Mouse (Mus musculus) liver, postnatal 0 days (tissue): Measurements from ENCODE around the gene Med12l. TPM values are rescaled to one million over a fixed set of nuclear protein-coding genes. Genes with fewer than 3 reads are reported as not detected.
A peak's percentile ranks its signal among the peaks of the same experiment; 100 is the strongest.

ENCODE experiments used
- ATAC-seq: fragments of 200-750 bp; cut with Nextera tagmentation; 2 replicates; pipeline ENCODE4 v1.8.0; 2017; ENCODE audit warnings: mild to moderate bottlenecking, moderate library complexity
- DNase-seq: peaks from one replicate; pipeline ENCODE4 v3.0.0-alpha.2; 2016
- H3K27ac ChIP-seq: fragments of 300-500 bp; sonication (generic); 2 replicates; pipeline ENCODE4 v1.5.1; 2014; ENCODE audit warnings: antibody characterized with exemption, moderate library complexity, mild to moderate bottlenecking, low read depth
- H3K27me3 ChIP-seq: fragments of 300-500 bp; sonication (generic); 2 replicates; pipeline ENCODE4 v1.6.1; 2014; ENCODE audit warnings: low read length, control low read depth, mixed read lengths; ENCODE audit not compliant: insufficient read depth
- H3K36me3 ChIP-seq: fragments of 300-500 bp; sonication (generic); replicated peaks from 2 replicates; pipeline ENCODE4 v1.6.1; 2014; ENCODE audit warnings: mild to moderate bottlenecking, control low read depth, low read length, moderate library complexity, mixed read lengths; ENCODE audit not compliant: insufficient read depth
- H3K4me1 ChIP-seq: fragments of 300-500 bp; sonication (generic); 2 replicates; pipeline ENCODE4 v1.6.1; 2014; ENCODE audit warnings: antibody characterized with exemption, mild to moderate bottlenecking, control low read depth; ENCODE audit not compliant: insufficient read depth
- H3K4me2 ChIP-seq: fragments of 300-500 bp; sonication (generic); 2 replicates; pipeline ENCODE4 v1.6.1; 2014; ENCODE audit warnings: low read depth, mild to moderate bottlenecking, low read length, moderate library complexity, mixed read lengths
- H3K4me3 ChIP-seq: fragments of 300-500 bp; sonication (generic); 2 replicates; pipeline ENCODE4 v1.5.1; 2014; ENCODE audit warnings: low read depth, low read length
- H3K9ac ChIP-seq: fragments of 300-500 bp; sonication (generic); replicated peaks from 2 replicates; pipeline ENCODE4 v1.6.1; 2014; ENCODE audit warnings: mild to moderate bottlenecking, moderate library complexity
- H3K9me3 ChIP-seq: fragments of 300-500 bp; sonication (generic); 2 replicates; pipeline ENCODE4 v1.6.1; 2016; ENCODE audit warnings: mild to moderate bottlenecking, control low read depth, low read length, mixed read lengths
- CTCF ChIP-seq: sonication (generic); IDR thresholded peaks from 2 replicates; pipeline ENCODE4 v1.5.1; 2016; ENCODE audit warnings: antibody characterized with exemption, low read depth
- EP300 ChIP-seq: IDR thresholded peaks from 2 replicates; pipeline ENCODE4 v1.6.1; 2016; ENCODE audit warnings: antibody characterized with exemption, low read depth, mild to moderate bottlenecking
- WGBS: fragments of 180-500 bp; shearing (Covaris S2); extraction: QIAGEN DNeasy Blood & Tissue Kit; methylation state at CpG from one replicate; pipeline ENCODE4 v1.1.7; 2014; ENCODE audit not compliant: insufficient replicate concordance; 5-methylcytosine and 5-hydroxymethylcytosine counted together
- polyA plus RNA-seq: library from polyadenylated mRNA; unstranded; fragments of >200 nt; fragmentation: Nextera tagmentation; extraction: Ambion mirVana; gene quantifications from 2 replicates; pipeline ENCODE4 v1.2.1, GENCODE M21; 2015

Gene Med12l
- polyA plus RNA-seq, 1 experiment from 2014 or later, result 0.67 TPM

DNA sequence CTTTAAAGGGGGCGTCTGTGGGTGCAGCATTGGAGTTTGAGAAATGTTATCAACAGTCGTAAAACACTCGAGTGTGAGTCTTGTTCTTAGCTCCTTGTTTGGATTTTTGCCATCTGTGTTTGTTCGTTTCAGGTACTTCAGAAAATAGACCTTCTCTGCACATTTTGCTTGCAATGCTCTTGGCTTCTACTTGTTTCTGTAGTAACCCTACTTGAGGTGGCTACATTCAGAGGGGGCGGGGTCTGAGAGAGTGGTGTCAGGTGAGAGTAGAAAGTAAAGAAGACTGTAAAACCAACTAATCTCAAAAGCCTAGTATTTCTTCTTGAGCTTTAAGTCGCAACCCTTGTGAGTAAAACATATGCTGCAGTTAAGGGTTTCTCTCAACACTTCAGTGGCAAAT lies 23.1 kb downstream of the Med12l start:
- ATAC-seq (no peak), DNase-seq (no peak)
- Histone ChIP-seq H3K9ac (no peak overlapping the region), H3K27ac (no peak overlapping the region), H3K9me3 (no peaks in the 10 kb centered on the region), H3K4me3 (no peak overlapping the region), H3K4me2 (no peak overlapping the region), H3K4me1 (peaks cover 11% of the 10 kb centered on the region; the same call in 1 of the 2 replicates), H3K36me3 (no peaks in the 10 kb centered on the region), H3K27me3 (no peaks in the 10 kb centered on the region)
- TF ChIP-seq CTCF, result no peak
- TF ChIP-seq EP300, result no peak
- 75% methylated on average over 6 of the region's 6 CpGs for WGBS

DNA sequence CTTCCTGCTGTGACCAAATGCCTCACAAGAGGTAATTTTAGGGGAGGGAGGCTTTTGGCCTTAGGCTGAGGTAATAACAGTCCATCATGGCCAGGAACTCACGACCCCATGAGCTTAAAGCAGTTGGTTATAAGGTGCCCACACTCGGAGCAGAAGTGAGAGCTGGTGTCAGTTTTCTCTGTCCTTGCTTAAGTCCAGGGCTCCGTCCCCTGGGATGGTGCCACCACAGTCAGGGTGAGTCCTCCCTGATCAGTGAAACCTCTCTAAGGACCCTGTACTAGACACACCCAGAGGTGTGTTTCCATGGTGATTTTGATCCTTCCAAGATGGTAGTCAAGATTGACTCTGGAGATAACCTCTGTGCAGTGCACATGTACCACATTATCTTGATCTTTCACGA lies 25.4 kb downstream of the Med12l start:
- 57% methylated on average over 4 of the region's 4 CpGs for WGBS
- Histone ChIP-seq H3K27me3 (no peaks in the 10 kb centered on the region), H3K36me3 (no peaks in the 10 kb centered on the region), H3K4me2 (no peak overlapping the region), H3K9me3 (no peaks in the 10 kb centered on the region), H3K9ac (no peak overlapping the region), H3K4me3 (no peak overlapping the region), H3K27ac (no peak overlapping the region), H3K4me1 (0 out of 2 replicates have a peak, but pooled peaks cover 2% of the 10 kb centered on the region)
- DNase-seq (no peak), ATAC-seq (no peak)
- TF ChIP-seq EP300 (no peak), CTCF (no peak)

DNA sequence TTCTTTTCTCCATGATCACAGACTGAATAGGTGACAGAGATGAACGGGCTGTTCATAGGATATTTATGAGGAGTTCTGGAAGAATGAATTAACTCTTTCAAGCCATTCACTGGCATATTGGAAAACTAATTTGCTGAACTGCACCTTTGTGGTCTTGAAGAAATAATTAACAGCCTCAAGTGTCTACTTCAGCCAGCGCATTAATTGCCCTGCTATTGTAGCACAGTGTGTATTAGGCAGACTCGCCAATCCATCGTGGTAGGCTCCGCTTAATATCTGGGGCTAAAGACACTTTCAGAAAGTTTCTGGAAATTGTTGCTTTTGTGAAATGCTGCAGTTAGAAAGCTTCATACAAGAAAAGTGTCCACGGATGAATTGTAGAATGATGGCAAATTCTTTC lies 35.9 kb downstream of the Med12l start:
- H3K27ac ChIP-seq, result no peak overlapping the region
- TF ChIP-seq CTCF, result no peak
- TF ChIP-seq EP300, result no peak
- H3K9ac ChIP-seq, result no peak overlapping the region
- no peak for DNase-seq
- no peak overlapping the region for H3K4me2 ChIP-seq
- H3K4me3 ChIP-seq, result no peak overlapping the region
- no peaks in the 10 kb centered on the region for H3K36me3 ChIP-seq
- H3K9me3 ChIP-seq, result no peaks in the 10 kb centered on the region
- ATAC-seq, result no peak
- H3K27me3 ChIP-seq, result no peaks in the 10 kb centered on the region
- WGBS, result 82% methylated on average over 6 of the region's 6 CpGs
- no peaks in the 10 kb centered on the region for H3K4me1 ChIP-seq

DNA sequence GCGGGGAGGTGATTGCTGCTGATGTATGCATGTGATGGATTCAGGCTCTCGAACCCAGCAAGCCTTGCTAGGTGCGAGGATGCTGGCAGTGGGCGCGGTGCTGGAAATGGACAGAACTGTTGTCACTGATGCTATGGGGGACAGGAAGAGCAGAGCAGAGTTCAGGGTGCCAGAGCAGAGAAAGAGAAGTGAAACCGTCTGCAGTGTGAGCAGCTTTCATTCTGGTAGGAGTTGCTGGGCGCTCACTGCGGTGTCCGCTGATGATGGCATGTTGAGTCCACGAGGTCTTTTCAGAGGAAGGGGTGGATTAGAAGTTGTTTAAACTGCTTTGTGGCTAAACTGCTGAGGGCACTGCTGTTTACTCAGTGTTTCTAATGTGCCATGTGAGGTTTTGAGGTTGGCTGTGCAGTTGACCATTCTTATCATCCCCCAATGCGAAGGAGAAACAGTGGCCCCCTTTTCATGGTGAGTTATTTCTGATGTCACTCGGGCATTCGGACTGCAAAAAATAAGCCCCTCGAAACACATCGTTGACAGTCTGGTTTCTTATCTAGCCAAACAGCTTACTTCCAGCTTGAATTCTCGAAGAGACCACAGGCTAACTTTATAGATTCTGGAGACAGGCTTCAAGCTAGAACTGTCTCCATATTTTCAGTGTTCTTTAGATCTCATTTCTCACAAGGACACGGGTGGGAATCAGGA lies 49.4 kb downstream of the Med12l start:
- no peaks in the 10 kb centered on the region for H3K9me3 ChIP-seq
- H3K9ac ChIP-seq, result no peak overlapping the region
- DNase-seq (peak; percentile 28), ATAC-seq (0 out of 2 replicates have a peak, but pooled peaks have one; percentile 15)
- H3K4me2 ChIP-seq, result peak overlapping the region; percentile 47
- peaks cover 6% of the 10 kb centered on the region for H3K4me1 ChIP-seq
- no peak overlapping the region; the same call in 1 of the 2 replicates for H3K27ac ChIP-seq
- TF ChIP-seq EP300 (peak; percentile 38; the same call in 1 of the 2 replicates), CTCF (no peak)
- WGBS, result 28% methylated on average over 17 of the region's 17 CpGs
- no peak overlapping the region for H3K4me3 ChIP-seq
- H3K36me3 ChIP-seq, result no peaks in the 10 kb centered on the region
- H3K27me3 ChIP-seq, result no peaks in the 10 kb centered on the region

DNA sequence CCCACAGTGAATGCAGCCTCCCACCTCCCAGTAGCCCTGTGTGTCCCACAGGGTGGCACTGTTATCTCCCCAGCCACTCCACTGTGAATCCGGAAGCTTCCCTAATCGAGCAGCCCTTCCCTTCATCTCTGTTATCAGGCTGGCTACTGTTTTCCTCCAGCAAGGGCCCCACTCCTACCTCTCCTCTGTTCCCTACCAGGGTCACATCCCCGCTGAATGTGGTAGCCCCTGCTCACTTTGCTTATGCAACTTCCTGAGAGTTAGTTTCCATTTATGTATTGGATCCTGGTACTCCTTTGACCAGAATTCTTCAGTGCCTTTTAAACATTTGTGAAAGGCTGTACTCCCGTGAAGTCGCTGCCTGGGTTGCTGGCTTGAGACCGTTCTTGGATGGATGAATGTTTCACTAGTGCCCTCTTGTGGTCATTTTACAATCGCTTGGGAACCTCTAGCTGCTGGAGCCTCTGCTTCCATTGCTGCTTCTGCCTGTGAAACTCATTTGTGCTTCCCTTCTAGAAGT lies 53.5 kb downstream of the Med12l start:
- 3% methylated on average over 7 of the region's 7 CpGs for WGBS
- Histone ChIP-seq H3K27ac (no peak overlapping the region), H3K9ac (no peak overlapping the region), H3K27me3 (no peaks in the 10 kb centered on the region), H3K4me3 (0 out of 2 replicates have a peak overlapping the region, but pooled peaks have one; percentile 1), H3K4me1 (peaks cover 6% of the 10 kb centered on the region), H3K36me3 (no peaks in the 10 kb centered on the region), H3K9me3 (no peaks in the 10 kb centered on the region), H3K4me2 (peak overlapping the region; percentile 54)
- TF ChIP-seq EP300 (peak; percentile 58; the same call in 1 of the 2 replicates), CTCF (peak; percentile 84)
- ATAC-seq, result peak; percentile 87
- peak; percentile 59 for DNase-seq

DNA sequence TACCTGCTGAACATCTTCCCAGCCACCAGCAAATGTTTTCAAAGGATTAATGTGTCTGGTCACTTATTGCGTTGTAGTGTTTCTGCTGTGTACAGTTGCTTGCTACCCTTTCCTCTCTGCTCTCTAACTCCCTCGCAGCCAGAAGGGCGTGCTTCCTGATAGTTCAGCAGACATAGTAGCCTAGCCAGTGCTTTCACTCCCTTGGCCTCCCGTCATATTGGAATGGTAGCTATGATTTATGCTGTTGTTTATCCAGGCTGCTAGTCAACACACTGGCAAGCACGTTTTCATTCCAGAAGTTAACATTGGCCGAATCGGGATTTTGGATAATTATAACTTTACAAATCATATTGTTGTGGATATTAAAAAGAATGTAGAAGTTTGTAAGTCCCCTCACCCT lies 54.5 kb downstream of the Med12l start:
- Histone ChIP-seq H3K36me3 (no peaks in the 10 kb centered on the region), H3K9me3 (no peaks in the 10 kb centered on the region), H3K9ac (no peak overlapping the region), H3K4me2 (no peak overlapping the region), H3K27ac (no peak overlapping the region), H3K27me3 (no peaks in the 10 kb centered on the region), H3K4me3 (no peak overlapping the region), H3K4me1 (peaks cover 5% of the 10 kb centered on the region)
- TF ChIP-seq CTCF, result no peak
- no peak for TF ChIP-seq EP300
- DNase-seq (no peak), ATAC-seq (no peak)
- WGBS, result 72% methylated on average over 7 of the region's 7 CpGs
